Mouse (Mus musculus) urinary bladder, postnatal 10 days (tissue): Measurements from ENCODE around the gene Cox11.

Experiments used
- DNase-seq: peaks from one replicate; pipeline ENCODE4 v3.0.0; 2022; ENCODE audit warnings: low spot score

Cox11 gene

GRCm38 (mm10) chr11:90637440-90638311 is at the start of gene Cox11, which contains the start of gene Stxbp4:
TSS of gene Cox11 (plus strand) at chr11:90638173.
TSS of gene Stxbp4 (minus strand) at chr11:90638084.
- peak; percentile 80 for DNase-seq

- DNase-seq: no peak
Measured at GRCm38 (mm10) chr11:90590996-90591395, 47.0 kb upstream of the Cox11 start.

GRCm38 (mm10) chr11:90595826-90596225 is 42.1 kb upstream of the Cox11 start:
- no peak for DNase-seq

GRCm38 (mm10) chr11:90603066-90603465 is 34.9 kb upstream of the Cox11 start:
- DNase-seq: no peak

- no peak for DNase-seq
Measured at GRCm38 (mm10) chr11:90612118-90612517, 25.9 kb upstream of the Cox11 start.

- DNase-seq: no peak
Measured at GRCm38 (mm10) chr11:90614743-90615142, 23.2 kb upstream of the Cox11 start.

GRCm38 (mm10) chr11:90616431-90616830 is 21.5 kb upstream of the Cox11 start:
- DNase-seq: no peak

- no peak for DNase-seq
Measured at GRCm38 (mm10) chr11:90622044-90622443, 15.9 kb upstream of the Cox11 start.

GRCm38 (mm10) chr11:90622500-90622899 is 15.5 kb upstream of the Cox11 start:
- DNase-seq: no peak

- DNase-seq: no peak
Measured at GRCm38 (mm10) chr11:90623477-90623876, 14.5 kb upstream of the Cox11 start.

GRCm38 (mm10) chr11:90625174-90625573 is 12.8 kb upstream of the Cox11 start:
- no peak for DNase-seq

- DNase-seq: no peak
Measured at GRCm38 (mm10) chr11:90627751-90628150, 10.2 kb upstream of the Cox11 start.

- no peak for DNase-seq
Measured at GRCm38 (mm10) chr11:90632480-90632879, 5.5 kb upstream of the Cox11 start.

- DNase-seq: no peak
Measured at GRCm38 (mm10) chr11:90634661-90635060, 3.3 kb upstream of the Cox11 start.

GRCm38 (mm10) chr11:90638312-90638830 is 398 bp downstream of the Cox11 start:
- no peak for DNase-seq

GRCm38 (mm10) chr11:90649777-90650176 is 11.8 kb downstream of the Cox11 start:
- DNase-seq: no peak

GRCm38 (mm10) chr11:90650231-90650885 is 12.4 kb downstream of the Cox11 start:
- no peak for DNase-seq

- DNase-seq: no peak
Measured at GRCm38 (mm10) chr11:90652603-90653002, 14.6 kb downstream of the Cox11 start.

GRCm38 (mm10) chr11:90657527-90657926 is 19.6 kb downstream of the Cox11 start:
- DNase-seq: no peak

GRCm38 (mm10) chr11:90660662-90661061 is 22.7 kb downstream of the Cox11 start:
- no peak for DNase-seq

- no peak for DNase-seq
Measured at GRCm38 (mm10) chr11:90663052-90663451, 25.1 kb downstream of the Cox11 start.

GRCm38 (mm10) chr11:90663618-90664297 is 25.8 kb downstream of the Cox11 start:
- DNase-seq: no peak
